Mouse (Mus musculus) fibroblast of lung, adult 2 months (primary cell): ENCODE measurements at regions not wholly inside any gene's neighbourhood (a gene's known extent, or its start where the extent isn't known, plus 50 kb on each side); places are given as distances from the start of the nearest gene placed in this dataset.

Source experiments
- DNase-seq: peaks from one replicate; pipeline ENCODE4 v3.0.0-alpha.2; 2011; ENCODE audit warnings: low read depth

DNA sequence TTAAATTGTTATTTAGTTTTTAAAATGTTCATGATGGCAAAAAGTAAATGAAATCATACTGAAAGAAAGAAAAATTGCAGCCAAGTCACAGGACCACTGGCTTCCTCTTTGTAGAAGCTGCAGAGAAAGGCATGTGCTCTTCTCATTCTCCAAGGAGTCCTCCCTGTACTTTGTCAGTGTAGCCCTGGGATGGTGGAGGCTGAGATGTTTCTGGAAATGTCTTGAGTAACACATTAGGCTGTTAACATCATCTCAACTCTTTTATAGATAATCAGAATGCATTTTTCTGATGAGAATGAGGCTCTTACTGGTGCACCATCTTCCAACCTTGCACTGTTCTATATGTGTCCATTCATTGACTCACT lies 128.3 kb upstream of the Tle1 start:
- DNase-seq: no peak

DNA sequence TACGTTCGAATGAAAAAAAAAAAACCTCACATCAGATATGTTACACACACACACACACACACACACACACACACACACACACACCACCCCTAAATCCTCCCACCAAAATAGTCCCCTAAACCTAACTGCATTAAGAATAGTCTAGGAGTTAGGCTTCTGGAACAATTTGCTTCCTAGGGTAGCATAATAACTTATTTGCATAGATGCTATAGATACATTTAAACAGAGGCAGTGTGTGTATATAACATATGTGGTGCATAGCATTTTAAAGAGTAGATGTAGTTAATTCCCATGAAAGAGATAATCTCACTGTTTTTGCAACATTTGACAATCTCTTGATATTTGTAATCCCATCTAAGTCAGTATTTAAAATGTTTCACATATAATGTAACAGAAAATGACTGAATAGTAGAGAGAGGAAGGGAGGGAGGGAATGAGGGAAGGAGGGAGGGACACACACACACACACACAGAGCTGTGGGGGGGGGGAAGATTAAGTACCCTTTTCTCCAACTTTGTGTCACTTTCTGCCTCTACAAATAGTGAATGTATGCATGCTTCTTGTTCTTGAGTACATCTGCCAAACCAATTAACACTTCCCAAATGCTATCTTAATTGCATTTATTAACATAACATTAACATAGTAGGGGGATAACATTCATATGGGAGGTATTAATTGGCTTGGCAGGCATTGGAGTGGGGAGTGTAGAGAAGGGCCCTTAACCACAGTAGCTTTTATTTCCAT lies 127.7 kb upstream of the Tle1 start:
- no peak for DNase-seq

DNA sequence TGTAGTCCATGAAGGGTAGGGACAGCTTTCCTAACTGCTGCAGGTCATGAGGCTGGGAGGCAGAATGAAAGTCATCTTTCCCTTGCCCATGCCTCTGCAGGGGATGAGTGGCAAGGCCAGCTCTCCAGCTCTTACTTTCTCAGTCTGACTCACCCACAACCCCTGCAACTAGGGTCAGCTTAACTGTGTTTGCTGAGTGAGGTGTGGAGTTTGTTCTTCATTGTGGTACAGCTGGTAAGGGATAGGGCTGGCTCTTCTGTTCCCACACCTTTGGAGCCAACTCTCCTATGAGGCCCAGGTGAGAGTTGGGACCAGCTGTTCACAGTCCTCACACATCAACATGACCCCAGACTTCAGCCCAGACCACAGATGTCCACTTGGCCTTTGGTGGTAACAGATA lies 124.2 kb upstream of the Tle1 start:
- no peak for DNase-seq

DNA sequence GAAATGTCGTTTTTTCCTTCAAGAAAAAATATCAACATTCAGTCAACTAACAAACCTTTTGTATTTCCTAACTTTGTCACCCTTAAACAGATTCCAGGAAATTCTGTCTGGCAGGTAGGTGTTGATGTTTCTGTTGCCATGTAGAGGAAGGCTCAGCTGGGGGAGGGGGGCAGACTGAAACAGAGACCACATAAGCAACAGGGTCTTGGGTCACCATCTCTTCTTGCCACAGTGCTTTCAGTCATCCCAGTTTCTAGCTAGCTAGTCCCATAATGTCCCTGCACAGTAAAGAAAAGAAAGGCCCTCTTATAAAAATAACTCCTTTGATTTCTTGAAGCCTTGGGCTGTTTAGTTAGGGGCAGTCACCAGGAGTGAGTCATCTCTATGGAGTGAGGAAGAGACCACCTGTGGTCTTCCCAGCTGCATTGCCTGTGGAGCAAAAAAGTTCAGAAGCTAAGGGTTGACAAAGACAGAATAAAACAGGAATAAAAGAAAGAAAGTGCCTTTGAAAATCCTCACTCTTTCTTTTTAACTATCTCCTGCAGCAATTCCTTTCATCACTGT lies 84.5 kb upstream of the Tle1 start:
- DNase-seq: no peak

DNA sequence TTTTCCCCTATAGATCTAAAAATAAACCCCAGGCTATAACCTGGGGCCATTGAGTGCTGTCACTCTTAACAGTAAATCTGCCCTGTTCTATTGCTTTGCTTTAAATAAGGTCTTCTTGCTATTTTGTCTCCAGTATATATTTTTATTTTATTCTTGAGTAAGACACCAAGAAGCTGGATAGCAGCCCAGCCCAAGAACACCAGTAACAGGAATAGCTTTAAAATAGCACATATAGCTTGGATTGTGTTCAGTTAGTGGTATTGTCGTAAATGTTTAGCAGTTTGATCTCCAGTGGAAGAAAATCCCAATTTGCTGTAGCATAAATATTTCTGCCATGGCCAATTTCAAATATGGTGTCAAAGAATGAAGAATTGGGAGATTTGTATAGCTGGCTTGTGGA lies 49.8 kb upstream of the Tle1 start:
- DNase-seq: no peak
